Mouse (Mus musculus): ENCODE results near the gene Gm21985.
"Not testable (repeated sequence)": the region's sequence is repeated elsewhere in the genome, so short reads cannot be mapped to it uniquely, and the experiment has no call there.

- not testable (repeated sequence) for TF ChIP-seq POLR2A (IDR thresholded peaks at IDR 0.05; ENCODE audit: insufficient read depth, low read depth, low read length); CTCF (IDR thresholded peaks at IDR 0.05); EP300 (IDR thresholded peaks at IDR 0.05; ENCODE audit: insufficient read depth, low read depth, low read length)
Observed at GRCm38 (mm10) chr2:112428534-112428933, 162.4 kb downstream of the Gm21985 start.

Data from heart, adult 2 months (tissue).